Mouse (Mus musculus): ENCODE results near the gene St5. TPM values are rescaled to one million over a fixed set of nuclear protein-coding genes. Genes with fewer than 3 reads are reported as not detected.

Gene St5
- polyA plus RNA-seq, 2 experiments: 45.0 to 56.3 TPM

DNA sequence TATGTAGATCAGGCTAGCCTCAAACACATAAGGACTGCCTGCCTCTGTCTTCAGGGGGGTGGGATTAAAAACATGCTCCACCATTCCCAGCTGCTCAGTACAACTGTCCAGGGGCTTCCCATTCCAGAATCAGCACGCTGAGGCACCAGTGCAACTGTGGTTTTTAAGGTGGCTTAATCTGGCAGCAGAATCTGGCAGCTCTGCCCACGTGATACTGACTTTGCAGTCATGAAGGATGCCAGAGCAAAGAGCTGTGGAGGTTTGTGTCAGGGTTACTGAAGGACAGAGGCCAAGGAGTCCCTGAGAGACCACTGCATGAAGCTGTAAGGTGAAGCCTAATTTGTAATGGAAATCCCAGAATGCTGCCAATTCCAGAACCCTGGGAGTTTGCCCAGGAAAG lies 192.6 kb downstream of the St5 start:
- Histone ChIP-seq H3K27me3 (ENCODE audit: control insufficient read depth, insufficient read depth, low read length) (no peaks in the 10 kb centered on the region), H3K4me1 (ENCODE audit: control insufficient read depth, insufficient read depth, low read length) (peaks cover 4% of the 10 kb centered on the region; the same call in 1 of the 2 replicates), H3K36me3 (ENCODE audit: control insufficient read depth, insufficient read depth, low read length) (no peaks in the 10 kb centered on the region), H3K9me3 (ENCODE audit: control insufficient read depth, low read length) (no peaks in the 10 kb centered on the region), H3K4me2 (replicated peaks; ENCODE audit: low read depth, low read length, severe bottlenecking) (no peak overlapping the region), H3K27ac (replicated peaks; ENCODE audit: low read depth, low read length) (no peak overlapping the region), H3K4me3 (replicated peaks; ENCODE audit: low read length) (no peak overlapping the region), H3K9ac (ENCODE audit: low read depth, low read length, severe bottlenecking) (no peak overlapping the region)
- no peak for DNase-seq (ENCODE audit: low spot score)
- WGBS: 51% methylated on average over 2 of the region's 2 CpGs
- no peak for TF ChIP-seq POLR2A (IDR thresholded peaks at IDR 0.05; ENCODE audit: borderline replicate concordance, extremely low read depth, insufficient read depth, insufficient read length)
- no peak for ATAC-seq (ENCODE audit: low FRiP score, low read depth)

DNA sequence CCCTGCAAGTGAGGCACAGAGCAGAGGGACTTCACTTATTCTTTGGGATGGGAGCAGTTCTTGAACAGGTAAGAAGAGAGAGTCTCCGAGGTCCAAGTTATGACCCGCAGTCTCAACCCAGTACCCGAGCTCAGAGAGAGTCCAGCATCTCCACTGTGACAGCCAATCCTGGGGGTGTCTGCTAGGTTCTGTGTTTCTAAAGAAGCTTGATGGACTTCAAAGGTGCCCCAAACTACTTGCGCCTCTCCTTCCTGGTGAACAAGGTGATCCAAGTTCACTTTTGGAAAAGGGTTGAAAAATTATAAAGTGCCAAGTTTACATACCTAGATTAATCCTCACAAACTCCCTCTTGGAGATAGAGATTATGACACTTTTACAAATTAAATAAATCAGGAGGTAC lies 195.4 kb downstream of the St5 start, which contains the start of gene Trim66:
Gene Trim66, minus strand, starts transcription at position 101 of the 400 bp plus-strand sequence.
- no peak within 1 kb of the TSS for H3K27ac ChIP-seq (replicated peaks; ENCODE audit: low read depth, low read length)
- H3K9me3 ChIP-seq (ENCODE audit: control insufficient read depth, low read length): no peaks in the 10 kb centered on the region
- ATAC-seq (ENCODE audit: low FRiP score, low read depth) (no peak), DNase-seq (ENCODE audit: low spot score) (no peak)
- no peak within 1 kb of the TSS; the same call in 1 of the 2 replicates for H3K9ac ChIP-seq (ENCODE audit: low read depth, low read length, severe bottlenecking)
- no peak within 1 kb of the TSS for H3K4me2 ChIP-seq (replicated peaks; ENCODE audit: low read depth, low read length, severe bottlenecking)
- H3K36me3 ChIP-seq (ENCODE audit: control insufficient read depth, insufficient read depth, low read length): no peaks in the 10 kb centered on the region
- WGBS: 88% methylated on average over 4 of the region's 4 CpGs
- no peak within 1 kb of the TSS for H3K4me3 ChIP-seq (replicated peaks; ENCODE audit: low read length)
- H3K27me3 ChIP-seq (ENCODE audit: control insufficient read depth, insufficient read depth, low read length): no peaks in the 10 kb centered on the region
- H3K4me1 ChIP-seq (ENCODE audit: control insufficient read depth, insufficient read depth, low read length): peaks cover 4% of the 10 kb centered on the region; the same call in 1 of the 2 replicates
- TF ChIP-seq POLR2A (IDR thresholded peaks at IDR 0.05; ENCODE audit: borderline replicate concordance, extremely low read depth, insufficient read depth, insufficient read length): no peak

DNA sequence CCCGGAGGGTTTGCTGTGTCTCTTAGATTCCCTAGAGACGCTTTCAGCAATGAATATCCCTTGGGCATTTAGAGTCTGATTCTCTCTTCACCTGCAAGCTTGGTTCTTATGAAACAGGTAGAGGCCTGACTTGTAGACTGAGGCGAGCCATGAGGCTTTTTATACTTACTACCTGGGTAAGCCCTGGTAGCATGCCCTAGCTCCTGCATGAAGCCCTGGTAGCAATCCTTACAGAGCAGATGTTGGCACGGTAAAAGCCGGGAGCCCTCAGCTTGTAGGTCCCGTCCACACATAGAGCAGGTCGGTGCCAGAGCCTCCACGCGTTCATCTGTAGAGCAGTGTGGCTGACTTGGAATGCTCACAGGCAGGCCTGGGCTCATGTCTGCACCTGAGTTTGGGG lies 195.8 kb downstream of the St5 start:
- Histone ChIP-seq H3K4me3 (replicated peaks; ENCODE audit: low read length) (no peak overlapping the region), H3K4me2 (replicated peaks; ENCODE audit: low read depth, low read length, severe bottlenecking) (no peak overlapping the region), H3K9me3 (ENCODE audit: control insufficient read depth, low read length) (no peaks in the 10 kb centered on the region), H3K36me3 (ENCODE audit: control insufficient read depth, insufficient read depth, low read length) (no peaks in the 10 kb centered on the region), H3K4me1 (ENCODE audit: control insufficient read depth, insufficient read depth, low read length) (peaks cover 4% of the 10 kb centered on the region; the same call in 1 of the 2 replicates), H3K27me3 (ENCODE audit: control insufficient read depth, insufficient read depth, low read length) (no peaks in the 10 kb centered on the region), H3K9ac (ENCODE audit: low read depth, low read length, severe bottlenecking) (no peak overlapping the region), H3K27ac (replicated peaks; ENCODE audit: low read depth, low read length) (no peak overlapping the region)
- ATAC-seq (ENCODE audit: low FRiP score, low read depth) (no peak), DNase-seq (ENCODE audit: low spot score) (no peak)
- 38% methylated on average over 9 of the region's 9 CpGs for WGBS
- TF ChIP-seq POLR2A (IDR thresholded peaks at IDR 0.05; ENCODE audit: borderline replicate concordance, extremely low read depth, insufficient read depth, insufficient read length): no peak

DNA sequence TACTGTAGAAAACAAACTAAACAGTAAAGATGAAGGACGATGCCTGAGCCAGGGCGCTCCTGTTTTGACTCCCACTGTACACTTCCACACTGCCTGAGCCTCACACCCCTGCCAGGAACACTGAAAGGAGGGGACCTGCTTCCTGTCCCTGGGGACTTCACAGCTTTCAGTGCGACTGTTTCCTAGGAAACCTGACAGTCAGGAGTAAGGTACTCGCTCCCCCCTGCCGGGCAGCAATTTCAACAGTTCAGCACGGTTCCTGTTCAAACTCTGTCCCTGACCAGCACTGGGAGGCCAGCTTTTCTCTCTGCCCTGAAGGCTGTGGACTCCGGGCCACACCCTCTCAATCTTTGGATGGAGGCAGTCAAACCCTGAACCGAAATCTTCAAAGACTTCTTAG lies 196.3 kb downstream of the St5 start:
- no peak overlapping the region; the same call in 1 of the 2 replicates for H3K9ac ChIP-seq (ENCODE audit: low read depth, low read length, severe bottlenecking)
- 6% methylated on average over 8 of the region's 8 CpGs for WGBS
- H3K4me3 ChIP-seq (replicated peaks; ENCODE audit: low read length): no peak overlapping the region
- no peaks in the 10 kb centered on the region for H3K9me3 ChIP-seq (ENCODE audit: control insufficient read depth, low read length)
- DNase-seq (ENCODE audit: low spot score): no peak
- no peaks in the 10 kb centered on the region for H3K36me3 ChIP-seq (ENCODE audit: control insufficient read depth, insufficient read depth, low read length)
- TF ChIP-seq POLR2A (IDR thresholded peaks at IDR 0.05; ENCODE audit: borderline replicate concordance, extremely low read depth, insufficient read depth, insufficient read length): no peak
- H3K27ac ChIP-seq (replicated peaks; ENCODE audit: low read depth, low read length): no peak overlapping the region
- H3K4me2 ChIP-seq (replicated peaks; ENCODE audit: low read depth, low read length, severe bottlenecking): no peak overlapping the region
- peaks cover 4% of the 10 kb centered on the region; the same call in 1 of the 2 replicates for H3K4me1 ChIP-seq (ENCODE audit: control insufficient read depth, insufficient read depth, low read length)
- H3K27me3 ChIP-seq (ENCODE audit: control insufficient read depth, insufficient read depth, low read length): no peaks in the 10 kb centered on the region
- no peak for ATAC-seq (ENCODE audit: low FRiP score, low read depth)

DNA sequence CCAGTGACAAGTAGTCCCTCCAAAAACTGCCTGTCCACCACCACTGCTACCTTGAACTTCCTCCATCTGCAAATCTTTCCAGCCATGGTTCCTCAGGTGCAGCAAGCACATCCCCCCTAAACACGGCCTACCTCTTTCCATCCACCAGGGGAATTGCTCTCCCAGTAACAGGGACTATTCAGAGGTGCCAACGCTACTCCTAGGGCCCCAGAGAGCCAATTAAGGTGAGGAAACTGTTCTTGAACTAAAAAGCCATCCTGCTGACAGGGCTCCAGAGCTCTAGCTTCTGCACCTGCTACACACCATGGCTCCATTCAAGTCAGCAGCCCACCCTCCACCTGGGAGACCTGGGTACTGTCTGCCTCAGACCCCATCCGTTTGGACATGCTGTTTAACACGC lies 205.9 kb downstream of the St5 start:
- Histone ChIP-seq H3K27me3 (ENCODE audit: control insufficient read depth, insufficient read depth, low read length) (0 out of 2 replicates have a peak, but pooled peaks cover 4% of the 10 kb centered on the region), H3K4me2 (replicated peaks; ENCODE audit: low read depth, low read length, severe bottlenecking) (no peak overlapping the region), H3K36me3 (ENCODE audit: control insufficient read depth, insufficient read depth, low read length) (no peaks in the 10 kb centered on the region), H3K9ac (ENCODE audit: low read depth, low read length, severe bottlenecking) (no peak overlapping the region), H3K27ac (replicated peaks; ENCODE audit: low read depth, low read length) (no peak overlapping the region), H3K9me3 (ENCODE audit: control insufficient read depth, low read length) (no peaks in the 10 kb centered on the region), H3K4me1 (ENCODE audit: control insufficient read depth, insufficient read depth, low read length) (no peaks in the 10 kb centered on the region), H3K4me3 (replicated peaks; ENCODE audit: low read length) (no peak overlapping the region)
- ATAC-seq (ENCODE audit: low FRiP score, low read depth) (no peak), DNase-seq (ENCODE audit: low spot score) (no peak)
- no peak for TF ChIP-seq POLR2A (IDR thresholded peaks at IDR 0.05; ENCODE audit: borderline replicate concordance, extremely low read depth, insufficient read depth, insufficient read length)
- 54% methylated on average over 4 of the region's 4 CpGs for WGBS

All from limb, embryonic 14.5 days (tissue).